Mouse (Mus musculus): ENCODE results near the gene Trappc6b. TPM values are rescaled to one million over a fixed set of nuclear protein-coding genes. Genes with fewer than 3 reads are reported as not detected.
A peak's percentile ranks its signal among the peaks of the same experiment; 100 is the strongest.

Gene Trappc6b
- polyA plus RNA-seq, 1 experiment from 2014 or later, result 184 TPM

DNA sequence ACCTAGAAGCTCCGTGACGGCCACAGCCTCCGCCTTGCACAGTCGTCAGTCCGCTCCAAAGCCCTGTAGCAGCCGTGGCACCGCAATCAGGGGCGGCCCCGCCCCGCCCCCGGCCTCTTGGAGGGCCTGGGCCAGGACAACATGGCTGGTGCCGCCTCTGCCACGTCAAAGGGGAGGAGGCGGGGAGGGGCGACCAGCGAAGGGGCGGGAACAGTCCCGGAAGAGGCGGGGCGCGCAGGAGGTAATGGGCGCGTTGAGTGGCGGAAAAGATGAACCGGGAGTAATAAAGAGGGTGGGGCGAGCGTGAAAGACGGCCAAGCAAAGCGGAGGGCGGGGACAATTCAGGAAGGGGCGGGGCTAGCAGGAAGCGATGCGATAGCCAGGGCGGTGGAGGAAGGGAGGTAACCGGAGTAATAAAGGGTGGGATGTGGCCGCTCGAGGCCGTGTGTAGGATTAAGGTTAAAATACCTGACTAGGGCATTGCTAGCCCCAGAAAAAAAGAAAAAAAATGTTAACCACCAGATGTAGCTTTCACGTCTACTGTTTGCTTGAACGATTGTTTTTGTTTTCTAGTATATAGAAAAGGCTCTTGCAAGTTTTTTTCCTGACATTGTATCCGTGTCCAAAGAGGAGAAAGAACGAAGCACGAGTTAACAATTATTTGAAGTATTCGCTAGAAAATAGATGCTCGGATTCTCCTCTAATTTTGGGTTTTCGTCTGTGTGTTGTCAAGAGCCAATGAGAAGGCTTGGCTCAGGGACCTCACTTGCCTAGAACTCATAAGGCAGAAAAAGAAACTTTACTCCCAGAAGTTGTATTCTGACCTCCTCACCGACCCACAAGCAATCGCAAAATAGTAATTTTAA is 49.2 kb downstream of the Trappc6b start, which contains the start of gene Sec23a:
Gene Sec23a, minus strand, starts transcription at position 174 of the 866 bp plus-strand sequence.
- H3K4me1 ChIP-seq (ENCODE audit: control insufficient read depth, insufficient read depth, low read length), result peaks cover 23% of the 10 kb centered on the region

DNA sequence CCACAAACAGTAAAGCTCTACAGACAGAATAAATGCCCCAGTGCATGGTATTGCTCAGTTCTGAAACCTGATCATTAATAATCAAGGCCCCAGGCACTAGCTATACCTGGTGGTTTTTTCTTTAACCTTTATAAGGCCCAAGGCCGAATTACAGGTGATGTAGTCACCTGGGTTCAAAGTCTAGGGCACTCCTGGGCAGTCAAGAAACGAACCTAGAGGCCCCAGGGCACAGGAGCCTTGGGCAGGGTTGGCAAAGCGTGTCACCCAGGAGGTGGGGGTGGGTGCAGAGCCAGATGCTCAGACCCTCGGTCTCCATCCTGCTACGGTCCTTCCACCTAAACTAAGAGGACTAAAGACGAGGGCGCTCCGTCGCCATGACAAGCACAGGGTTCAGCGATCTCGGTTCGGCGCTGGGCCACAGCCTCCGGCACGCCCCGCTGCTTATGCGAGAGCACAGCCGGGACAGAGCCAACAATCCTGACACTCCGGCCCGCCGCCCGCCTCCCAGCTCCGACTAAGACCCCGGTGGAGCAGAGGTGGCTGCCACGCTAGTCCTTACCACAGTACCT is 49.9 kb downstream of the Trappc6b start:
- H3K36me3 ChIP-seq (ENCODE audit: control insufficient read depth, insufficient read depth, low read length), result peaks cover 5% of the 10 kb centered on the region
- under 1% methylated on average over 24 of the region's 25 CpGs for WGBS
- H3K9me3 ChIP-seq (replicated peaks; ENCODE audit: control insufficient read depth, low read length, poor library complexity, severe bottlenecking), result no peaks in the 10 kb centered on the region
- no peaks in the 10 kb centered on the region for H3K27me3 ChIP-seq (ENCODE audit: control insufficient read depth, insufficient read depth, low read depth, low read length)
- no peak for ATAC-seq
- peaks cover 23% of the 10 kb centered on the region for H3K4me1 ChIP-seq (ENCODE audit: control insufficient read depth, insufficient read depth, low read length)
- H3K4me3 ChIP-seq (ENCODE audit: low read depth, low read length), result peak overlapping the region; percentile 86
- peak overlapping the region; percentile 91 for H3K9ac ChIP-seq (ENCODE audit: low read depth, low read length)
- H3K4me2 ChIP-seq (ENCODE audit: low read length), result peak overlapping the region; percentile 91
- H3K27ac ChIP-seq (ENCODE audit: low read length), result peak overlapping the region; percentile 85

More for the DNA sequence above, 49.2 kb downstream of the Trappc6b start, which contains the start of gene Sec23a:
- H3K4me2 ChIP-seq (ENCODE audit: low read length), result peak within 1 kb of the TSS; percentile 91
- WGBS, result under 1% methylated on average over 47 of the region's 48 CpGs
- H3K9ac ChIP-seq (ENCODE audit: low read depth, low read length), result peak within 1 kb of the TSS; percentile 91
- peak; percentile 96 for ATAC-seq
- H3K27ac ChIP-seq (ENCODE audit: low read length), result peak within 1 kb of the TSS; percentile 85
- peak within 1 kb of the TSS; percentile 86 for H3K4me3 ChIP-seq (ENCODE audit: low read depth, low read length)
- no peaks in the 10 kb centered on the region for H3K36me3 ChIP-seq (ENCODE audit: control insufficient read depth, insufficient read depth, low read length)
- no peaks in the 10 kb centered on the region for H3K27me3 ChIP-seq (ENCODE audit: control insufficient read depth, insufficient read depth, low read depth, low read length)
- no peaks in the 10 kb centered on the region for H3K9me3 ChIP-seq (replicated peaks; ENCODE audit: control insufficient read depth, low read length, poor library complexity, severe bottlenecking)

DNA sequence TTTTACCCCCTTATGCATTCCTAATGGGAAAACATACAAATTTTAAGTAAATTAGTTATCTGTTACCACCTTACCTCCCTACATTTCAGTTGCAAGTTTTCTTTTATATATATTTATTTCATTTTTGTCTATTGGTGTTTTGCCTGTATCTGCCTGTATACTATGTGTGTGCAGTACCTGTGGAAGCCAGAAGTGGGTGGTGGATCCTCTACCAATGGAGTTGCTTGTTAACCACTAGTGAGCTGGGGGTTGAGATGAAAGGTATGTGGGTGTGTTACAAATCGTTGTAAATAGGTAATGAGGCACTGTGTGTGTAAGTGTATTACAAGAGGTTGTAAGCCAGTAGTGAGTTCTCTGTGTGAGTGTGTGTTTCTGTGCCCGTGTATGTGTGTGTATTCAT is 50.8 kb downstream of the Trappc6b start:
- H3K4me3 ChIP-seq (ENCODE audit: low read depth, low read length), result no peak overlapping the region
- ATAC-seq, result no peak
- no peaks in the 10 kb centered on the region for H3K27me3 ChIP-seq (ENCODE audit: control insufficient read depth, insufficient read depth, low read depth, low read length)
- peaks cover 23% of the 10 kb centered on the region for H3K4me1 ChIP-seq (ENCODE audit: control insufficient read depth, insufficient read depth, low read length)
- peak overlapping the region; percentile 91 for H3K4me2 ChIP-seq (ENCODE audit: low read length)
- no peak overlapping the region for H3K9ac ChIP-seq (ENCODE audit: low read depth, low read length)
- 74% methylated on average over 2 of the region's 2 CpGs for WGBS
- no peaks in the 10 kb centered on the region for H3K9me3 ChIP-seq (replicated peaks; ENCODE audit: control insufficient read depth, low read length, poor library complexity, severe bottlenecking)
- no peak overlapping the region for H3K27ac ChIP-seq (ENCODE audit: low read length)
- H3K36me3 ChIP-seq (ENCODE audit: control insufficient read depth, insufficient read depth, low read length), result peaks cover 13% of the 10 kb centered on the region

Other genes with a start within 250 kb of the Trappc6b start
- 119 and 120 TPM in 2 replicates for gene Sec23a, start 49.5 kb downstream of the Trappc6b start, polyA plus RNA-seq (2015; fragmentation: Nextera tagmentation; extraction: Ambion mirVana)
- 15.0 and 16.6 TPM in 2 replicates for gene Gemin2, start 48.1 kb downstream of the Trappc6b start, polyA plus RNA-seq (2015; fragmentation: Nextera tagmentation; extraction: Ambion mirVana)
- 85.6 and 90.5 TPM in 2 replicates for gene Pnn, start 5.4 kb upstream of the Trappc6b start, polyA plus RNA-seq (2015; fragmentation: Nextera tagmentation; extraction: Ambion mirVana)
- 28.5 and 35.2 TPM in 2 replicates for gene Mia2, start 34.3 kb upstream of the Trappc6b start, polyA plus RNA-seq (2015; fragmentation: Nextera tagmentation; extraction: Ambion mirVana)
- gene Fbxo33, start 158.3 kb upstream of the Trappc6b start, polyA plus RNA-seq (2015; fragmentation: Nextera tagmentation; extraction: Ambion mirVana), result 6.5 and 6.9 TPM in 2 replicates